Comparison of ENCODE assay signal across 18 mouse cellular contexts in genomic region chr4:56636265-56636664, GRCm38 (mm10).
DNase-seq lines count a peak whose midpoint lies in the region; TF ChIP-seq lines count a peak whose summit lies in the region.
"Had no signal": no experiment of that assay in that cellular context is flagged by ENCODE, and none has a peak within 500 bp of the region (broad histone marks: within the 10 kb centered on the region; RNA-seq: fewer than 3 reads in every experiment).

No protein-coding gene starts in this region.

- intact Hi-C loops in heart, postnatal 25 days (cut with DNase I): no loop called here
- intact Hi-C loops in left cerebral cortex, postnatal 4 days (cut with DNase I): no loop called here
- intact Hi-C loops in left cerebral cortex, adult 2 months (cut with DNase I): no loop called here

- TF ChIP-seq CTCF in left cerebral cortex, adult 2 months (IDR thresholded peaks at IDR 0.05): no peak

- H3K4me3 ChIP-seq in left cerebral cortex, adult 2 months: no peak overlapping the region
- H3K4me3 ChIP-seq: embryonic facial prominence, embryonic 10.5 days; embryonic facial prominence, embryonic 12.5 days; forebrain, embryonic 13.5 days; forebrain, embryonic 15.5 days had no signal

- H3K27ac ChIP-seq in left cerebral cortex, adult 2 months: no peak overlapping the region
- H3K27ac ChIP-seq: embryonic facial prominence, embryonic 10.5 days; embryonic facial prominence, embryonic 12.5 days; forebrain, embryonic 13.5 days; forebrain, embryonic 15.5 days had no signal

- peak; percentile 45 to 52 for DNase-seq in cerebellum, postnatal 10 days
- no peak for DNase-seq in cerebellum, postnatal 36 days
- DNase-seq in heart, adult 11 months: peak; percentile 57
- no peak for DNase-seq in heart, postnatal 25 days (ENCODE audit: low spot score)
- DNase-seq in left cerebral cortex, postnatal 4 days: peak; percentile 17
- no peak for DNase-seq in left cerebral cortex, adult 2 months (ENCODE audit: extremely low spot score in 1 of 2, low spot score in 2 of 2)
- DNase-seq: adrenal gland, adult 8-10 months; adrenal gland, postnatal 14 days; adrenal gland, postnatal 36 days; B cell, adult 2 months; cerebellum, adult 11-12 months; cerebellum, adult 2 months; cerebellum, adult 9-10 months; forebrain, postnatal 0 days had no signal

Comparison
In these comparisons a context has a peak if more than half of its experiments do, and no peak if none do; other contexts are left out.
1. DNase-seq: peak in cerebellum, postnatal 10 days (2 of 2), heart, adult 11 months (single experiment) and left cerebral cortex, postnatal 4 days (single experiment); none in cerebellum, postnatal 36 days (0 of 2), heart, postnatal 25 days (single experiment) and left cerebral cortex, adult 2 months (0 of 2).